Mouse (Mus musculus): ENCODE measurements around the gene Ehmt1. TPM values are rescaled to one million over a fixed set of nuclear protein-coding genes. Genes with fewer than 3 reads are reported as not detected.

Ehmt1 gene
- polyA plus RNA-seq, 1 experiment from 2014 or later = 54.7 TPM

DNA sequence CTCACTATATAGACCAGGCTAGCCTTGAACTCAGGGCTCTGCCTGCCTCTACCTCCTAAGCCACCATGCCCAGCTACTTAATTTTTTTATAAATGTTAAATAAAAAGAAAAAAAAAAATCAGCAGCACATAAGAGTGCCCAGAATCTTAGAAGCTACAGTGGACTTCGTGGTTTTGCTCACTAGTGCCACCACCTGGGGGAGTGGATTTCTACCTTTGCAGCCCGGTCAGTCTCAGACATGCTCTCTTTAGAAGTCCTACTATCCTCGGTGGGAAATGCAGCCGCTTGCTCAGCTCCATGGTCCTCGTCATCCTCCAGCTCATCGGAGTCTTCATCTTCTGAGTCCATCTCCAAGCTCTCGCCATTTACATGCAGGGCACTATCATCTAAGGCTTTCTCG is 56.4 kb downstream of the Ehmt1 start:
- Histone ChIP-seq H3K4me1 (replicated peaks; ENCODE audit: control insufficient read depth, insufficient read depth, low read length) (no peaks in the 10 kb centered on the region), H3K9ac (ENCODE audit: low read depth, low read length) (no peak overlapping the region), H3K9me3 (ENCODE audit: control insufficient read depth, low read length) (no peaks in the 10 kb centered on the region), H3K27ac (ENCODE audit: low read depth, low read length) (no peak overlapping the region), H3K36me3 (ENCODE audit: control insufficient read depth, insufficient read depth, low read length) (peaks cover 25% of the 10 kb centered on the region), H3K27me3 (replicated peaks; ENCODE audit: control insufficient read depth, insufficient read depth, low read length) (no peaks in the 10 kb centered on the region), H3K4me2 (no peak overlapping the region), H3K4me3 (ENCODE audit: low read depth, low read length) (no peak overlapping the region)
- ATAC-seq (replicated peaks; ENCODE audit: low FRiP score) = no peak
- DNase-seq (ENCODE audit: low spot score) = no peak
- WGBS = 86% methylated on average over 8 of the region's 8 CpGs

DNA sequence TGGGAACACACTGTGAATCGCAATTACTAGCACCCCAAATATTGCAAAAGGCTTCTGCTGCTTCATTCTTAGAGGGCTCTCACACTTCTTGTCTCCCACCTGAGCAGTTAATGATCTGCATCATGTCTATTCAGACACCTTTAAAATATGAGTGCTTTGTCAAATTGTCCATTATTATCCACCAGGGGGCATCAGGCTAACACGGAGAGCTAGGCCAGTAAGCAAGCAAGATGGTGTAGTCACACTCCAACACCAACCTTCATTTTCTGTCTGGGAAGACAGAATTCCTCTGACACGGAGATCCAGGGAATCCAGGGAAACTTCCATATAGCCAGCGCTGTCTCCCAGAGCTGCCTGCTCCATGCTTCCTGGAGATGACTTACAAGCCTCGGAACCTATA is 67.0 kb downstream of the Ehmt1 start:
- Histone ChIP-seq H3K27ac (ENCODE audit: low read depth, low read length) (no peak overlapping the region), H3K36me3 (ENCODE audit: control insufficient read depth, insufficient read depth, low read length) (peaks cover 24% of the 10 kb centered on the region), H3K4me3 (ENCODE audit: low read depth, low read length) (no peak overlapping the region), H3K4me1 (replicated peaks; ENCODE audit: control insufficient read depth, insufficient read depth, low read length) (no peaks in the 10 kb centered on the region), H3K27me3 (replicated peaks; ENCODE audit: control insufficient read depth, insufficient read depth, low read length) (no peaks in the 10 kb centered on the region), H3K4me2 (no peak overlapping the region), H3K9ac (ENCODE audit: low read depth, low read length) (no peak overlapping the region), H3K9me3 (ENCODE audit: control insufficient read depth, low read length) (no peaks in the 10 kb centered on the region)
- no peak for DNase-seq (ENCODE audit: low spot score)
- no peak for ATAC-seq (replicated peaks; ENCODE audit: low FRiP score)
- WGBS = 77% methylated on average over 5 of the region's 5 CpGs

DNA sequence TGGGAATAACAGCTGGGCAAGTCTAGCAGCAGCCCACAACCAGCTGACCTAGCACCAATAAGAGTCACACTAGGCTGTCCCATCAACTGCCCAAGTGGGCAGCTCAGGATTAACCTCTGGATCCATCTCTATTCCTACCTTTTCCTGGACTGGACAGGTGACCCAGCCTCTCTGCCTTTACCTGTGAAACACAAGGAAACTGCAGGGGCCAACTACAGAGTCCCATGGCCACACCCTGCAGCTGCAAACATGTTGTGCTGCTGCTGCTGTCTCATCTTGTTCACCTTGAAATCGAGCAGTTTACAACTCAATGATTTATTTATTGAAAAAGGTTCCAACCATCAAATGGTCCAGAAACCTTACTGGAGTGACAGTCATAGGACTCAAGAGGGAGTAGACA is 72.9 kb downstream of the Ehmt1 start:
- no peak overlapping the region for H3K9ac ChIP-seq (ENCODE audit: low read depth, low read length)
- 74% methylated on average over 1 of the region's 1 CpGs for WGBS
- no peaks in the 10 kb centered on the region for H3K27me3 ChIP-seq (replicated peaks; ENCODE audit: control insufficient read depth, insufficient read depth, low read length)
- DNase-seq (ENCODE audit: low spot score) (no peak), ATAC-seq (replicated peaks; ENCODE audit: low FRiP score) (no peak)
- H3K4me3 ChIP-seq (ENCODE audit: low read depth, low read length) = no peak overlapping the region
- no peak overlapping the region for H3K4me2 ChIP-seq
- H3K36me3 ChIP-seq (ENCODE audit: control insufficient read depth, insufficient read depth, low read length) = peaks cover 14% of the 10 kb centered on the region
- no peaks in the 10 kb centered on the region for H3K9me3 ChIP-seq (ENCODE audit: control insufficient read depth, low read length)
- H3K4me1 ChIP-seq (replicated peaks; ENCODE audit: control insufficient read depth, insufficient read depth, low read length) = no peaks in the 10 kb centered on the region
- no peak overlapping the region for H3K27ac ChIP-seq (ENCODE audit: low read depth, low read length)

DNA sequence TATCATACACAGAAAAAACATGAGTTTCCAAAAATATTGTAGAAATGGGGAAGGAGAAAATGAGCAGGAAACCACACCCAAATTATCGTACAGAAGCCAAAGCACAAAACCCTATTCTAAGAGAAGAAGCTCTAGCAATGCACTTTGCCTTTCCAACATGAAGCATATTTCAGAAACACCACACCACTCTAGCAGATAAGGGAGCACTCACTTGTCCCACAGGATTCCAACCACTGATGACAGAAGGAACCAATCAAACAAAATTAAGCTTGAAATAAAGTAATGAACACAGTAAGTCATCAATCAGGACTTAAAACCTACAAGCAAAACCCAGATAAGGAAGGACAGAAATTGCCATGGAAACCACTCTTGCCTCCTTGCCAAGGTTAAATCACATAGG is 74.2 kb downstream of the Ehmt1 start:
- H3K9me3 ChIP-seq (ENCODE audit: control insufficient read depth, low read length) = no peaks in the 10 kb centered on the region
- ATAC-seq (replicated peaks; ENCODE audit: low FRiP score) (no peak), DNase-seq (ENCODE audit: low spot score) (no peak)
- 57% methylated on average over 1 of the region's 1 CpGs for WGBS
- H3K4me2 ChIP-seq = no peak overlapping the region
- no peaks in the 10 kb centered on the region for H3K4me1 ChIP-seq (replicated peaks; ENCODE audit: control insufficient read depth, insufficient read depth, low read length)
- no peaks in the 10 kb centered on the region for H3K27me3 ChIP-seq (replicated peaks; ENCODE audit: control insufficient read depth, insufficient read depth, low read length)
- H3K4me3 ChIP-seq (ENCODE audit: low read depth, low read length) = no peak overlapping the region
- no peak overlapping the region for H3K9ac ChIP-seq (ENCODE audit: low read depth, low read length)
- no peak overlapping the region for H3K27ac ChIP-seq (ENCODE audit: low read depth, low read length)
- peaks cover 12% of the 10 kb centered on the region for H3K36me3 ChIP-seq (ENCODE audit: control insufficient read depth, insufficient read depth, low read length)

DNA sequence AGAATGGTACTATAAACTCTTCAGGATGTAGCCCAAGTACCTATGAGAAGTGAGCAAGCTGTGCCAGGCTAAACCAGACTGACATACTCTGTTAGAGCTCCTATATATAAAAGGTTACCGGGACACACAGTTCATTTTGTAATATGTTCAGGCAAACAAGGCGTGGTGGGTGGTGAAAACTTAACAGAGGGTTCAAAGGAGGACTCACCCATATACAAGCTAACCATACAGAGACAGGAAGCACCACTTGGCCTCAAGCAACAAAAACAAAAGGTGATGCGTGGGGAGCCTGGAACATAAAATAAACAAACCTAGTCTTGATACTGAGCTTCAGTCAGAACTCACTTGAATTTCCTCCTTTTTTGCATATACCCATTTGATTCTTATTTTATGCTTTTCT is 88.8 kb downstream of the Ehmt1 start:
- Histone ChIP-seq H3K27ac (ENCODE audit: low read depth, low read length) (no peak overlapping the region), H3K27me3 (replicated peaks; ENCODE audit: control insufficient read depth, insufficient read depth, low read length) (no peaks in the 10 kb centered on the region), H3K9ac (ENCODE audit: low read depth, low read length) (no peak overlapping the region), H3K4me1 (replicated peaks; ENCODE audit: control insufficient read depth, insufficient read depth, low read length) (no peaks in the 10 kb centered on the region; the same call in 1 of the 2 replicates), H3K9me3 (ENCODE audit: control insufficient read depth, low read length) (no peaks in the 10 kb centered on the region), H3K36me3 (ENCODE audit: control insufficient read depth, insufficient read depth, low read length) (peaks cover 8% of the 10 kb centered on the region; the same call in 1 of the 2 replicates), H3K4me3 (ENCODE audit: low read depth, low read length) (no peak overlapping the region), H3K4me2 (no peak overlapping the region)
- ATAC-seq (replicated peaks; ENCODE audit: low FRiP score) = no peak
- no peak for DNase-seq (ENCODE audit: low spot score)
- WGBS = 91% methylated on average over 3 of the region's 3 CpGs

DNA sequence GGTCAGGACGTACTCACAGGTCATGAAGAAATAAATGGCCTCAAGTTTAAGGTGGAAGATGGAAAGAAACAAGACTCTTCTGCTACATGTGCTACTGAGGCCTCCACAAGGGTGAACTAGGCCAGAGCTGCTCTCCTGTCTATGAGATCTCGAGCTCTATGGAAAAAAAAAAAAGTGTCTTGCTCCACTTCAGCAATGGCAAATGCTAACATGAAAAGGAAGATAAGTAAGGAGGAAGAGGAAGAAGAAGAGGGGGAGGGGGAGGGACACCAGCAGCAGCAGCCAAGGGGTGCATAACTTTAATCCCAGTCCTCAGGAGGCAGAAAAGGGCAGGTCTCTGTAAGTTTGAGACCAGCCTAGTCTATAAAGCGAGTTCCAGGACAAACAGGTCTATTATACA is 109.7 kb downstream of the Ehmt1 start:
- H3K4me1 ChIP-seq (replicated peaks; ENCODE audit: control insufficient read depth, insufficient read depth, low read length) = no peaks in the 10 kb centered on the region
- ATAC-seq (replicated peaks; ENCODE audit: low FRiP score) (no peak), DNase-seq (ENCODE audit: low spot score) (no peak)
- no peak overlapping the region for H3K27ac ChIP-seq (ENCODE audit: low read depth, low read length)
- H3K9ac ChIP-seq (ENCODE audit: low read depth, low read length) = no peak overlapping the region
- H3K4me3 ChIP-seq (ENCODE audit: low read depth, low read length) = no peak overlapping the region
- no peak overlapping the region for H3K4me2 ChIP-seq
- no peaks in the 10 kb centered on the region for H3K9me3 ChIP-seq (ENCODE audit: control insufficient read depth, low read length)
- H3K27me3 ChIP-seq (replicated peaks; ENCODE audit: control insufficient read depth, insufficient read depth, low read length) = no peaks in the 10 kb centered on the region
- H3K36me3 ChIP-seq (ENCODE audit: control insufficient read depth, insufficient read depth, low read length) = peaks cover 42% of the 10 kb centered on the region
- 78% methylated on average over 3 of the region's 3 CpGs for WGBS

DNA sequence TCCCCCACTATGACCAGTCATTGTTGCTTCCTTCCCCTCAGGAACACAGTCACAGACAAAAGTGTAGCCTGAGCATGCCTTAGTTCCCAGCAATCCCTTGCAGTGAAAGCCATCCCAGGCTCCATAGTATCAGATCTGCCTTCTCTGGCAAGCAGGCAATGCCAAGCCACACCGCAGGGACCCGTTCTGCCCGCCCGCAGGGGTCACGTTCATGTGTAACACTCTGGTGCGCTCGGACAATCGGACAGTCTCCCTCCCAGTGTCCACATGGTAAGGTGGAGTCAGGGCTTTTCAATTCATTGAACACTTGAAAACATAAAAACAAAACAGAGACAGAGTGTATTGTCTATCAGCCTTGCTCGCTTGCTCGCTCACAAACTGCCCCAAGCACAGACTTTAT is 111.7 kb downstream of the Ehmt1 start:
- WGBS = 95% methylated on average over 10 of the region's 10 CpGs
- no peak overlapping the region for H3K4me3 ChIP-seq (ENCODE audit: low read depth, low read length)
- no peaks in the 10 kb centered on the region for H3K9me3 ChIP-seq (ENCODE audit: control insufficient read depth, low read length)
- H3K27me3 ChIP-seq (replicated peaks; ENCODE audit: control insufficient read depth, insufficient read depth, low read length) = no peaks in the 10 kb centered on the region
- H3K4me2 ChIP-seq = no peak overlapping the region
- no peak overlapping the region for H3K9ac ChIP-seq (ENCODE audit: low read depth, low read length)
- DNase-seq (ENCODE audit: low spot score) (no peak), ATAC-seq (replicated peaks; ENCODE audit: low FRiP score) (no peak)
- H3K36me3 ChIP-seq (ENCODE audit: control insufficient read depth, insufficient read depth, low read length) = peaks cover 34% of the 10 kb centered on the region
- no peaks in the 10 kb centered on the region for H3K4me1 ChIP-seq (replicated peaks; ENCODE audit: control insufficient read depth, insufficient read depth, low read length)
- no peak overlapping the region for H3K27ac ChIP-seq (ENCODE audit: low read depth, low read length)

DNA sequence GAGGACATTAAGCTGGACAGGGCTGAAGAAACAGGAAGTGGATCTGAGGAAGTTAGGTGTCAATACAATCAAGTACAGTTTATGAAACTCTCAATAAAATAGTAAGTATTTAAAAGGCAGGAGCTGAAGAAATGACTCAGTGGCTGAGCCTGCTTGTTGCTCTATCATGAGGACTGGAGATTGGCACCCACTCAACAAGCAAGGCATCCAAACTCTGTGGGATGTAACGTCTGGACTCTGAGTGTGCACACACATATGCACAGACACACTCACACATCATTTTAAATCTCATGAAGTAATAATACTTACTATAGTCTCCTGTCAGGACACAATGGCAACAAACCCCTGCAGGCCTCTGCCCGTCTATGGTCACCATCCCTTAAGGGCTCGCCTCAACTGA is 112.4 kb downstream of the Ehmt1 start:
- no peak overlapping the region for H3K4me3 ChIP-seq (ENCODE audit: low read depth, low read length)
- DNase-seq (ENCODE audit: low spot score) (no peak), ATAC-seq (replicated peaks; ENCODE audit: low FRiP score) (no peak)
- H3K9ac ChIP-seq (ENCODE audit: low read depth, low read length) = no peak overlapping the region
- peaks cover 32% of the 10 kb centered on the region for H3K36me3 ChIP-seq (ENCODE audit: control insufficient read depth, insufficient read depth, low read length)
- H3K27me3 ChIP-seq (replicated peaks; ENCODE audit: control insufficient read depth, insufficient read depth, low read length) = no peaks in the 10 kb centered on the region
- H3K9me3 ChIP-seq (ENCODE audit: control insufficient read depth, low read length) = no peaks in the 10 kb centered on the region
- no peak overlapping the region for H3K4me2 ChIP-seq
- no peak overlapping the region for H3K27ac ChIP-seq (ENCODE audit: low read depth, low read length)
- WGBS = 93% methylated on average over 3 of the region's 3 CpGs
- H3K4me1 ChIP-seq (replicated peaks; ENCODE audit: control insufficient read depth, insufficient read depth, low read length) = no peaks in the 10 kb centered on the region

DNA sequence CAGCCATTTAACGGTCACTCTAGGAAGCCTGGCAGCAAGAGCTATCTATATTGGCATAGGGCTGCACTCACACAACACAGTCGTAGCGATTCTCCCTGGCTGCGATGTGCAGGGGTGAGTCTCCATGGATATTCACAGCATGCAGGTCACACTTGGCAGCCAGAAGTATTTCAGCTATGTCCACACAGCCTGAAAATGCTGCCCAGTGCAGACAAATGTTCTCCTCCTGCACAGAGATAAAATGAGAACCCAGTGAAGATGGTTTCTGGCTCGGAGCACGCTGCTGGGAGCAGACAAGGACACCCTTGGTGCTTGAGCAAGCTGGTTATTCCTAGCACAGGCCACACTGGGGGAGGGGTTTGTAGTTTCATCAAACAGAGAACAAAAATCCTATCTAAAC is 113.3 kb downstream of the Ehmt1 start:
- H3K27me3 ChIP-seq (replicated peaks; ENCODE audit: control insufficient read depth, insufficient read depth, low read length) = no peaks in the 10 kb centered on the region
- no peak for ATAC-seq (replicated peaks; ENCODE audit: low FRiP score)
- H3K36me3 ChIP-seq (ENCODE audit: control insufficient read depth, insufficient read depth, low read length) = peaks cover 37% of the 10 kb centered on the region
- H3K9me3 ChIP-seq (ENCODE audit: control insufficient read depth, low read length) = no peaks in the 10 kb centered on the region
- H3K4me1 ChIP-seq (replicated peaks; ENCODE audit: control insufficient read depth, insufficient read depth, low read length) = no peaks in the 10 kb centered on the region
- no peak overlapping the region for H3K4me3 ChIP-seq (ENCODE audit: low read depth, low read length)
- H3K9ac ChIP-seq (ENCODE audit: low read depth, low read length) = no peak overlapping the region
- no peak for DNase-seq (ENCODE audit: low spot score)
- WGBS = 96% methylated on average over 6 of the region's 6 CpGs
- H3K27ac ChIP-seq (ENCODE audit: low read depth, low read length) = no peak overlapping the region
- H3K4me2 ChIP-seq = no peak overlapping the region
